Mouse (Mus musculus) heart, postnatal 0 days (tissue): ENCODE data around the gene Palld. TPM values are rescaled to one million over a fixed set of nuclear protein-coding genes. Genes with fewer than 3 reads are reported as not detected.

Experiments used
- ATAC-seq: fragments of 200-750 bp; cut with Nextera tagmentation; 2 replicates; pipeline ENCODE4 v1.8.0; 2017; ENCODE audit warnings: low read depth, moderate number of reproducible peaks, moderate library complexity; ENCODE audit not compliant: insufficient read depth
- DNase-seq: peaks from one replicate; pipeline ENCODE4 v3.0.0-alpha.2; 2016; ENCODE audit warnings: low spot score
- H3K27ac ChIP-seq: fragments of 300-500 bp; sonication (generic); 2 replicates; pipeline ENCODE4 v1.5.1; 2014; ENCODE audit warnings: low read depth, mild to moderate bottlenecking
- H3K27me3 ChIP-seq: fragments of 300-500 bp; sonication (generic); 2 replicates; pipeline ENCODE4 v1.6.1; 2014; ENCODE audit warnings: low read length, mixed read lengths; ENCODE audit not compliant: control insufficient read depth, insufficient read depth
- H3K36me3 ChIP-seq: fragments of 300-500 bp; sonication (generic); replicated peaks from 2 replicates; pipeline ENCODE4 v1.6.1; 2014; ENCODE audit warnings: low read length, mixed read lengths; ENCODE audit not compliant: control insufficient read depth, insufficient read depth
- H3K4me1 ChIP-seq: fragments of 300-500 bp; sonication (generic); 2 replicates; pipeline ENCODE4 v1.6.1; 2014; ENCODE audit warnings: antibody characterized with exemption; ENCODE audit not compliant: control insufficient read depth, insufficient read depth
- H3K4me2 ChIP-seq: fragments of 300-500 bp; sonication (generic); 2 replicates; pipeline ENCODE4 v1.6.1; 2014; ENCODE audit warnings: low read depth, mild to moderate bottlenecking, low read length, moderate library complexity
- H3K4me3 ChIP-seq: fragments of 300-500 bp; sonication (generic); 2 replicates; pipeline ENCODE4 v1.5.1; 2014; ENCODE audit warnings: low read depth, low read length
- H3K9ac ChIP-seq: fragments of 300-500 bp; sonication (generic); replicated peaks from 2 replicates; pipeline ENCODE4 v1.6.1; 2014; ENCODE audit warnings: low read depth, low read length, mixed read lengths
- H3K9me3 ChIP-seq: fragments of 300-500 bp; sonication (generic); replicated peaks from 2 replicates; pipeline ENCODE4 v1.6.1; 2016; ENCODE audit warnings: low read length; ENCODE audit not compliant: control insufficient read depth
- CTCF ChIP-seq: IDR thresholded peaks from 2 replicates; pipeline ENCODE4 v1.5.1; 2016; ENCODE audit warnings: antibody characterized with exemption, control low read depth, low read depth
- EP300 ChIP-seq: IDR thresholded peaks from 2 replicates; pipeline ENCODE4 v1.6.1; 2016; ENCODE audit warnings: antibody characterized with exemption, low read depth
- WGBS: fragments of 180-500 bp; shearing (Covaris S2); extraction: QIAGEN DNeasy Blood & Tissue Kit; methylation state at CpG from one replicate; pipeline ENCODE4 v1.1.7; 2014; 5-methylcytosine and 5-hydroxymethylcytosine counted together
- polyA plus RNA-seq: library from polyadenylated mRNA; unstranded; fragments of >200 nt; fragmentation: Nextera tagmentation; extraction: Ambion mirVana; gene quantifications from 2 replicates; pipeline ENCODE4 v1.2.1, GENCODE M21; 2015
- total RNA-seq: library from RNA; depleted of rRNA; stranded (reverse); fragments of >200 nt; gene quantifications from 2 replicates; pipeline ENCODE4 v1.2.3, GENCODE M21; 2014; ENCODE audit warnings: low replicate concordance; rRNA removed

The Palld gene
- total and polyA plus RNA-seq, 2 experiments from 2014 or later, result 103 to 127 TPM

- Histone ChIP-seq H3K36me3 (no peaks in the 10 kb centered on the region), H3K27ac (no peak overlapping the region), H3K4me1 (no peaks in the 10 kb centered on the region), H3K4me3 (no peak overlapping the region), H3K4me2 (no peak overlapping the region), H3K27me3 (no peaks in the 10 kb centered on the region), H3K9ac (no peak overlapping the region), H3K9me3 (no peaks in the 10 kb centered on the region)
- no peak for DNase-seq
- TF ChIP-seq EP300, result no peak
- no peak for TF ChIP-seq CTCF
- WGBS, result 50% methylated on average over 5 of the region's 6 CpGs
- no peak for ATAC-seq
Observed at GRCm38 (mm10) chr8:61475251-61475673, 427.2 kb downstream of the Palld start.

DNA sequence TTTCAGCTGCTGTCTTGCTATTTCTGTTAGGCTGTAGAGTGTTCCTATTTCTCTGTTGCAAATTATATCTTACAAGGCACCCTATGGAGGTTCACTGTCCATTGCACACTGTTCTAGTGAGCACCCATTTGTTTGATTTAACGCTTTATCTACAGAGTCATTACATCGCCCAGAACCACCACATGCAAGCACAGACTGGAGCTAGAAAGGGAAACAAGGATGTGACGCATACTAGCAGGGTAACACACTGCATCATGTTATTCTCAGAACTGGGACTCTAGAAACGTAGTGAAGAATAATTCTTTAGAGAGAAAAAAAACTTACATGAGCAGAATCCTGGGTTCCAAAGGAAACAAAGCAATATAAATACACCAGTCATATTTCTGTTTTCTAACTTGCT, 432.3 kb downstream of the Palld start:
- H3K4me1 ChIP-seq, result no peaks in the 10 kb centered on the region

DNA sequence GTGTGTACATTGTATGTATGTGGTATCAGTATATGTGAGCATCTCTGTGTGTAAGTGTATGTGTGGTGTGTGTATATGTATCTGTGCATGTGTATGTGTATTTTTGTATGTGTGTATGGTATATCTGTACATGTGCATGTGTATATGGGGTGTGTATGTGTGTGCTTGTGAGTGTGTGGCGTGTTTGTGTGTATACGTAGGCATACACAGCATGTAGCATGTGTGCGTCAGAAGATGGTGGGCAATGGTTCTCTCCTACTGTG, 435.0 kb downstream of the Palld start:
- Histone ChIP-seq H3K4me1 (no peaks in the 10 kb centered on the region), H3K36me3 (no peaks in the 10 kb centered on the region), H3K27ac (no peak overlapping the region), H3K4me2 (no peak overlapping the region), H3K9ac (no peak overlapping the region), H3K27me3 (no peaks in the 10 kb centered on the region), H3K4me3 (no peak overlapping the region), H3K9me3 (no peaks in the 10 kb centered on the region)
- ATAC-seq (no peak), DNase-seq (no peak)
- 86% methylated on average over 3 of the region's 3 CpGs for whole genome bisulfite sequencing
- no peak for TF ChIP-seq EP300
- TF ChIP-seq CTCF, result no peak

More for the DNA sequence above, 432.3 kb downstream of the Palld start:
- H3K27me3 ChIP-seq, result no peaks in the 10 kb centered on the region
- no peak for DNase-seq
- no peaks in the 10 kb centered on the region for H3K9me3 ChIP-seq
- no peak overlapping the region for H3K4me3 ChIP-seq
- H3K9ac ChIP-seq, result no peak overlapping the region
- TF ChIP-seq CTCF (no peak), EP300 (no peak)
- ATAC-seq, result no peak
- no peak overlapping the region for H3K27ac ChIP-seq
- H3K4me2 ChIP-seq, result no peak overlapping the region
- H3K36me3 ChIP-seq, result no peaks in the 10 kb centered on the region
- 69% methylated on average over 4 of the region's 4 CpGs for WGBS

DNA sequence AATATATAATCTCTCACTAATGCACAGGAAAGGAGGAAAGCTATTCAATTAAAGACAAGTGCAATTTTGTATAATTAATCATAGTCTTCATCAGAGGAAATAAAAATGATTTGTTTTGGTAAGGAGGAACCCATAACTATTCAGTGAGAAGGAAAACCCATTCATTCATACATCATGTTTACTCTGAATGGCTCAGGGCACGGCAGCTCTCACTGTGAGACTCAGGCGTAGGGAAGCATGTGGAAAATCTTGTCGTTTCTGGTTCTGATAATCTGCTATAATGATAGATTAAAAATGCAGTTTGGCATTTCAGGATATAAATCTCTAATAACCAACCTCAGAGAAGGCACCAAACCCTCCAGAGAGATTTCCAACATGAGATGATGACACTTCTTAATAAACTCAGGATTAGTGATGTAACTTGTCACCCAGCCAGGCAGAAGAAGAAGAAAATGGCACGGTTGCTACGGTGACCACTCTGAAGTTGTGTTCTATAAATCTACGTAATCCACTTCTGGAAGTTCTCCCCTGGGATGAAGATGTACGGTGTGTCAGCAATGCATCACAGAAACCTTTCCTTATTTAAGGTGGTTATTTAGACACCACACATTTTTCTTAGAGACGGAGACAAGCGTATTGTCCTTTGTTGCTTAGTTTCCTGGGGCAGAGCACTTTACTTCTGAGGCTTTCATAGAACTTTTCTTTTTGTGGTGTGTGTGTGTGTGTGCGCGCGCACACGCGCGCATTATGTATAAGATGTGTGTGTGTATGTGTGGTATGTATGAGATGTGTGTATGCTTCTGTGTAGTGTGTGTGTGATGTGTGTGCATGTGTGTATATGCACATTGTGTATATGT, 435.6 kb downstream of the Palld start:
- 87% methylated on average over 15 of the region's 15 CpGs for WGBS

GRCm38 (mm10) chr8:61464393-61464792, 438.1 kb downstream of the Palld start:
- no peak overlapping the region for H3K9ac ChIP-seq
- H3K27ac ChIP-seq, result no peak overlapping the region
- H3K4me1 ChIP-seq, result no peaks in the 10 kb centered on the region
- no peak for DNase-seq
- no peak overlapping the region for H3K4me3 ChIP-seq
- no peak overlapping the region for H3K4me2 ChIP-seq
- TF ChIP-seq EP300, result no peak
- TF ChIP-seq CTCF, result no peak
- 60% methylated on average over 2 of the region's 2 CpGs for WGBS
- H3K27me3 ChIP-seq, result no peaks in the 10 kb centered on the region
- H3K9me3 ChIP-seq, result no peaks in the 10 kb centered on the region
- no peaks in the 10 kb centered on the region for H3K36me3 ChIP-seq
- ATAC-seq, result no peak

More for the DNA sequence above, 435.6 kb downstream of the Palld start:
- H3K27me3 ChIP-seq, result no peaks in the 10 kb centered on the region
- DNase-seq, result no peak
- H3K4me1 ChIP-seq, result no peaks in the 10 kb centered on the region
- no peak overlapping the region for H3K27ac ChIP-seq
- H3K36me3 ChIP-seq, result no peaks in the 10 kb centered on the region
- no peak overlapping the region for H3K9ac ChIP-seq
- no peak for ATAC-seq
- H3K4me2 ChIP-seq, result no peak overlapping the region
- no peak overlapping the region for H3K4me3 ChIP-seq
- TF ChIP-seq CTCF (no peak), EP300 (no peak)
- no peaks in the 10 kb centered on the region for H3K9me3 ChIP-seq

DNA sequence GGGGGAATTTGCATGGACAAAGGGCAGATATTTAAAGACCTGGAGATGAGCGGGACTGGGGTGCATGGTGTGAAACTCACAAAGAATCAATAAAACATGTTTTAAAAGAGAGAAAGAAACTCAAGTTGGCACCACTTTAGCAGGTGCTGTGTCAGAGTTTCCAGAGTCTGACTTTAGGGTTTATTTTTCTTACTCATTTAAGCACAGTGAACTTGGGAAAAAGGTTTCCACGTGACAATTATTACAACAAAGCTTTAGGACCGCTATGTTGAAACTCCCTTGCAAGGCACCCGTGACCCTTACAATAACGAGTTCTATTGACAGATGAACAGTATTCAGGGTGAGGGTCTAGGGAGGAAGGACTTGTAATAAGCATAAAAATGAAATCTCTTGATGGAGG, 440.3 kb downstream of the Palld start:
- no peak for DNase-seq
- TF ChIP-seq EP300 (no peak), CTCF (no peak)
- H3K9me3 ChIP-seq, result no peaks in the 10 kb centered on the region
- WGBS, result 74% methylated on average over 5 of the region's 5 CpGs
- H3K4me1 ChIP-seq, result no peaks in the 10 kb centered on the region
- ATAC-seq, result no peak
- no peak overlapping the region for H3K27ac ChIP-seq
- no peak overlapping the region for H3K9ac ChIP-seq
- H3K27me3 ChIP-seq, result no peaks in the 10 kb centered on the region
- no peaks in the 10 kb centered on the region for H3K36me3 ChIP-seq
- H3K4me3 ChIP-seq, result no peak overlapping the region
- no peak overlapping the region for H3K4me2 ChIP-seq

Other genes with a start within 250 kb of the Palld start
- 1.5 and 2.6 TPM in 2 replicates for gene Ddx60, start 25.4 kb upstream of the Palld start, total RNA-seq
- 4.5 and 4.7 TPM in 2 replicates for gene Ddx60, start 25.4 kb upstream of the Palld start, polyA plus RNA-seq
- gene Anxa10, start 220.5 kb upstream of the Palld start, total RNA-seq, result not detected in 2 replicates
- gene Anxa10, start 220.5 kb upstream of the Palld start, polyA plus RNA-seq, result not detected in 2 replicates